Mouse (Mus musculus) cerebellum, postnatal 10 days (tissue): ENCODE results near the gene Zfp773.
A peak's percentile ranks its signal among the peaks of the same experiment; 100 is the strongest.
"Not testable (repeated sequence)": the region's sequence is repeated elsewhere in the genome, so short reads cannot be mapped to it uniquely, and the experiment has no call there.

Experiments used
- DNase-seq, 2 experiments: peaks; one replicate each; pipeline ENCODE4 v3.0.0; 2021; ENCODE audit warnings: mixed read lengths in 2 of 2

Gene Zfp773

DNA sequence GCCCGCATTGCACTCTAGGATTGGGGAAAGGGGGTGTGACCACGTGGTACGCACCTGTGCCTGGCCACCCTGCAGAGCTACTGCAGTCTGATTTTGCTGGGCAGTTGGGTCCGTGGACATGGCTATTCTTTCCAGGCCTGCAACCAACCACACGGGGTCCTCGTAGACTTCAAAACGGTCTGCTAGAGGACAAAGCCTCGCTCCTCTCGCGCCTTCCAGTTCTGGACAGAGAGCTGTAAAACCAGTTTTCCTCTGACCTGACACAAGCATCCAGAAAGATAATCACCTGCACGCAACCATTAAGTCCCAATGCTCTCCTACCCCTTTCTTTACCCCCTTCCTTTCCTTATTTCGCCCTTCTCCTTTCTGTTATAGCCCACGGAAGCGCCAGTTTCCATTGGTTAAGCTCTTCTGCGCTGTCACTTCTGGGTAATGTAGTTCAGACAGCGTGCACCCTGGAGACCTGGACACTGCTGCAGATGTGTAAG lies at the start of gene Zfp773:
Zfp773 (minus strand) TSS at position 377 of the 488 bp plus-strand sequence.
- DNase-seq = peak; percentile 81

DNA sequence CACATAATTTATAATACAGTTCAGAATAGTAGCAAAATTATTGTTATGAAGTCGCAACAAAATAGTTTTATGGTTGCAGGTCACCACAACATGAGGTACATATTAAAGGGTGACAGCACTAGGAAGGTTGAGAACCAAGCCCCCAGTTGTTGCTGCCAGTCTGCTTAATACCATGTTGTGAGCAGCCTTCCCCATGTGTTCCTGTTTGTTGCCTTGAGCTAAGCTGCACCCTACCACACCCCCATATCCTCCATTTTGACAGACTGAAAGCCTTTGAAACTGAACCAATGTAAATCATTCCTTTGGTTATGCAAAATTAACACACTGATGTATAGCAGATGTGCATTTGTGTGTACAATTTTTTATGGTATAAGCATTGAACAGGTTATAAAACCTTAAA lies 49.3 kb upstream of the Zfp773 start:
- DNase-seq = no peak

DNA sequence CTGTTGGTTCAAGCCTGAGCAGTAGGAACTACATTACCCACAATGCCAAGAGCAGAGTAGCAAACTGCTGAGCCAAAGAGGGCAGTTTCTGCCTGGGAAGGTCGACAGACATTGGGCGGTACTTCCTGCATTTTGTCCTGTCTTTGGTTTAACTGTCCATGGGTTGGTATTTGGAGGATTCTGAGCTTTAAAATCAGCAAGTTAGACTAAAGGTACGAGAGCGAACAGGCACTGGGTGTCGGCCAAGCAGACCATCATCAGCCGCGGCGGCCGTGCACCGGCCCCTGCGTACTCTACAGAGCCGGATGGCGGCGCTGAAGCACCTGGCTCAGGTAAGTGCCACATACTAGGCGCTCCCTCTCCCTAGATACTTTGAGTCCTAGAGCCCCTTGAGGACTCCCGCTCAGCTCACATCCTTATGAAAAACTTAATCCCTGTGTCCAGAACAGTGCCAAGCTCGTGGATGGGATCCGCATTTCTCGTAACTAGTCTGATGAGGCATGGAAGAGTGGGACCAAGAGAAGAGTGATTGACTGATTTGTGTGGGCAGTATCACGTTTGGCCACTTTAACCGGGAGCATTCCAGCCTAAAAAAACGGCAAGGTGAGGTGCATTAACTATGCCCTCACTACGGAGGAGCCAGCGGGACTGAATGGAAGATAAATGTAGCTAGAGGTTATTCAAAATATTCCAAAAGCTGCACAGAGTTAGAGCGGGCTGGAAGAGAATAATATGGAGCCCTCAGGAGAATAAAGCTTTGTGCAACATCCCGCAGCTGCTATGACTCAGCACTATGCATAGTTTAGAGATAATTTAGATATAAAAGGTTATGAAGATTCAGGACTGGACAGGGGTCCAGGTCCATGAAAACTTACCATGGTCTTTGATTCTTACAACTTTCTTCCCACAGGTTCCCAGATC lies 34.9 kb upstream of the Zfp773 start, which contains the start of gene Zfp418:
Zfp418 (plus strand) TSS at position 104 of the 921 bp plus-strand sequence.
- peak; percentile 72 to 78 for DNase-seq

DNA sequence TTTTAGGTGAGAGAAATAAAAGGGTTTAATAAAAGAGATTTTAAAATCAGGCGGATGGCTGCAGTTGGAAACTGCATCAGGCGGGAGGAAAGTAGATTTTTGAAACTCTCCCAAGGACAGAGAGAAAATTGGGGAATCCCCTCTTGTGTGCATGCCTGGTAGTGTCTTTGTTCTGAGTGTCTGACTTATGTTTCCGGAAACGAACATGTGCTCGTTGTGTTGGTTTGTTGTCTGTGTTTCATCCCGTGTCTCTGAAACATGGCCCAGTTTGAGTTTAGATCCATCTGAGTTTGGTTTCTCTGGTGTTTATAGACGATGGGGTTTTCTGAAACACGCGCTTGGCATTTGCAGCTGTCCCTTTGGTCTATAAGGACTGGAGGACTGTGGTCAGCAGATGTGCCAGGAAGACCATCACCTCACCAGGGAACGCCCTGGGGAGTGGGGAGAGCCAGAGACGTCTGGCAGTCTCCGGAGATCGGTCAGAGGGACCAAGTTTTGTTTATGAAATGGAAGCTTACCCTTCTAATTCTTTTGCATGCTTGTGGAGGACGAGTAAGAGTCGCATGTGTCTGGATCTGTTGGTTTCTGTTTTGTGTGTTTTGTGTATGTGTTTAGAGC lies 9.5 kb upstream of the Zfp773 start:
- DNase-seq = no peak

DNA sequence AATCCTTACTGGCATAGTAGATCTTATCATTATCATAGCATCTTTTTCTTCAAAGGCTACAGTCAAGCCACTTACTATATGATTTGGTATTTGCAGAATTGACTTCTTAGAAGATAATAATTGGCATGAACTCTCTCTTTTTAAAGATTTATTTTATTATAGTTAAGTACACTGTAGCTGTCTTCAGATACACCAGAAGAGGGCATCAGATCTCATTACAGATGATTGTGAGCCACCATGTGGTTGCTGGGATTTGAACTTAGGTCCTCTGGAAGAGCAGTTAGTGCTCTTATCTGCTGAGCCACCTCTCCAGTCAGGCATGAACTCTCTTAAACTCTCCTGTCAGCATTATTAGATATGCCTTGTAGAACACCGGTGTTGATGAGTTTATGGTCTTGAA lies 7.7 kb upstream of the Zfp773 start:
- no peak for DNase-seq

DNA sequence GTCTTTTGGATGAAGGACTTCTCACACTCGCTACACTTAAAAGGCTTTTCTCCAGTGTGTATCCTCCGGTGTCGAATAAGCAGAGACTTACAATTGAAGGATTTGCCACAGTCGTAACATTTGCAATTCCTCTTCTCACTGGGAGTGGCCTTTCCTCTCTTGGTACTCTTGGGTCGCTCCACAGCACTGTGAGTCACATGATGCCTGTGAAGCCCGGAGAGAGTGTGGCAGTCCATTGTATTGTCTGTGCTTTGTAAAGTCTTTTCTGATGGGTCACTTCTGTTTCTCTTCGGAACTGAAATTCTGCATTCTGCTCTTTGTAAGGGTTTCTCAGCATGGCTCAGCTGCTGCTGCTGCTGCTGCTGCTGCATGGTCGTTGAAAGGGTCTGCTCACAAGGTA lies 3.8 kb downstream of the Zfp773 start:
- no peak for DNase-seq

DNA sequence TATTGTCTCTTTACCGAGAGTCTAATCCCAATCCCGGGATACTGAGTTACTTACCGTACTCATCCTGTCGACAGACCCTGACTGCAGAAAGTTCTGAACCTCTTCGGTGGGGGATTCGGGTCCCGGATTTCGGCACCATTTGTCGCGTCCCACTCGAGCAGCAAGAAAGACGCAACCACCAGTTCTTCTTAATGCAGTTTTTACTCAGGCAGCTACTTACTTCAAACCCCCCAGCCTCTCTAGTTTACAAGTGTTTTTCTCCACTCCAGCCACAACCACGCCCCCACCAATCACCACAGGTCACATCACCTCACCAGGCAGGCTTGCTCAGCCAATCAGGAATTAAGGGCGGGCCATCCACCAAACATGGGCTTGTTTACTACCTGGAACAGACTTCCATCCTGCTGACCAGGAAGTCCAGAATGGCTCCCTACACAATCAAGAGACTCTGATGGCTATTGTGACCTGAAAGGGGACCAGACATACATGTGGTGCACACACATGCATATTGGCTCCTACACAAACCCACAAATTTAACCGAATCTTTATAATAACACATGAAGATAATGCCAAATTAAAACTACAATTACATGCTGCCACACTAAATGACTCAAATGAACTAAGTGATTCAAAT lies 5.9 kb downstream of the Zfp773 start:
- not testable (repeated sequence) for DNase-seq

DNA sequence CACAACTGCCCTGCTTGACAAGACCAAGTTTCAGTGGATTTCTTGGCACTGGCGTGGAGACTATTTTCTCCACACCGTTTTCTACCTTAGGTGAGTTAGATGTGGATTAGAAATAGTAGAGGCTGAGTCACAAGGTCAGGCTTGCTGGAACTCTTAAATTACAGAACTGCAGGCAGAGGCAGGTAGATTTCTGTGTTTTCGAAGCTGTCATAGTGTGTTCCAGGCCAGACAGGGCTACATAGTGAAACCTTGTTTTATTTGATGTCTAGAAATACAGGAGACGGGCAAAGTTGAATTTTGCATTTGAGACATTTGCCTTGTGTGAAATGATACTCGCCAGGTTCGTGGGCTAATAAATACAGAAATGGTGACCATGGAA lies 15.0 kb downstream of the Zfp773 start:
- peak in 1 of 2 experiments; percentile 11 for DNase-seq

DNA sequence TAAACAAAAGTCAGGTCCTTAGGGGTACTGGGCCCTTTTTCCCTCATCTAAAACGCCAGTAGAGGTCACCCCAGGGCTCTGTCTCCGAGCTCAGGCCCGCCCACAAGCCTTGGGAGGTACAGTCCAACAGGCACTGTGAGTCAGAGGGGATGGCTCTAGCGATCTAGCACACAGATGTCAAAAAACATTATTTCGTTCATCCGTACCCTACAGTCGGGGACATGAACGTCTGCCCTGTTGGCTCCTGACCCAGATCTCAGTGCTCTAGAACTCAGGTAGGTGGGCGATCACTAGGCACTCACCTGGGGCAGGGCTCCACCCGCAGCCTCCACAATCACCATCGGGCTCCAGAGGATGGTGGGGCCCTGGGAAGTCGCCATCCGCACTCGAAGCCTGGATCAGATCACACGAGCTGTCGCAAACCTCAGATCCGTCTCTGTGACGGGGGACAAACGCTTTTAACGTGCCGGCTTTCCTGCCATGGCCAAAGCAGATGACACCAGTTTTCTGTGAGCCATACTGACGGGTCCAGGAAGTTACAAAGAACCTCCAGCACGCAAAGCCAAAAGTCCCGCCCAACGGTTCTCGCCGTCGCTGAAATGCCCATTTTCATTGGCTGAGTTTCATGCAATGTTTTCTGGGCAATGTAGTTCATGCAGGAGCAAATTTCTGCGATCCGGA lies 15.5 kb downstream of the Zfp773 start, which contains the start of gene Zfp954:
Zfp954 (minus strand) TSS at position 568 of the 681 bp plus-strand sequence.
- peak; percentile 90 for DNase-seq

DNA sequence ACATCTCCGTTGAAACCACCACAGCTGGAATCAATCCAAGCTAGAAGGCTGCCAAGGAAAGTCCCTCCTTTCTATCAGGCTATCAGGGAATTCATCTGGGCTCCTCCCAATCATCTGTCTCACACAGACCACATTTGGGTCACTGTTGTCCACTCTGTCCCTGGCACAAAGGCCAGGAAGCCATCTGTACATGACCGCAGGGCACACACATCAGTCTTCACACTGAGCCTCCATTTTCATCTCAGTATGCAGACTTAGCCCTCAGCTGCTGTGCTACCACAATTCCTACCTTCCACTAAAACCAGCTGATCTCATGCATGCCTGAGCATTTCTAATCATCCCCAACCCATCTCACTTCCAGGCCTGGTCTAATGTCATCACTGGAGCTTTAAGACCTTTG lies 18.1 kb downstream of the Zfp773 start:
- DNase-seq = no peak

DNA sequence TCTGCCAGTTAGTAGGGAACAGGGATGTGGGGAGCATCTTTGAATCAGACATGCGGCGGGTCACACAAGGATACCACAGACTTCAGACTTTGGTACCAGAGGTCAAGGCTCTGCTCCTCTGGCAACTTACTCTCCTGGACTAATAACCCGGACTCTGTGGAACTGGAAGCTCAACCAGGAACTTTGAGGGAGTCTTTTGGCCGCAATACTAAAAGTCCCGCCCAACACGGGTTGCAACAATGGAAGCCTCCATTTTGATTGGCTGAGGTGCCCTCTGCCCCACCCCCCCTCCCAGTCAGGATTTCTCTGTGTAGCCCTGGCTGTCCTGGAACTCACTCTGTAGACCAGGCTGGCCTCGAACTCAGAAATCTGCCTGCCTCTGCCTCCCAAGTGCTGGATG lies 28.1 kb downstream of the Zfp773 start:
- no peak for DNase-seq
